Mouse (Mus musculus): ENCODE results near the gene Gm21962.

Gene Gm21962

GRCm38 (mm10) chr3:137716573-137717157 lies 45.3 kb downstream of the Gm21962 start:
- no peak for DNase-seq (ENCODE audit: low spot score in 2 of 2)

All from frontal cortex, postnatal 25 days (tissue).